Comparison of ENCODE assay signal across 17 mouse cellular contexts in the genomic region with DNA sequence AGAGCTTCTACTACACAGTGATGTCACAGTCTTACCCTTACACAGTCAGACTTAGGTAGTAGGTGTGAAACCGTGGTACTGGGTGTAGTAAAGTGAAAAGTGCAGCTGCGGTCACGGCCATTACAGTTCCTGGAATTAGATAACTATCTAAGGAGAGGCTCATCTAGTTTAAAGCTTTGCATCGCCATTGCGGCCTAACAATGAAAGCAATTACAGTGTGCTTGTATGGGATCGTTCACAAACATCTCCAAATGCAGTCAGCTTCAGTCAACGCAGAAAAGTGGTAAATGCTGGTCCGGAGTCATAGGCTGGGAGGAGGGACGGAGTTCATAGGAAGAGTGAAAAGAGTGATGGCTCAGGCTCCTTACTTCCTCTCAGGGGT.
A peak's percentile ranks its signal among the peaks of the same experiment; 100 is the strongest.
DNase-seq lines count a peak whose midpoint lies in the region; ATAC-seq lines count a peak whose summit lies in the region.
"Had no signal": no experiment of that assay in that cellular context is flagged by ENCODE, and none has a peak within 500 bp of the region (broad histone marks: within the 10 kb centered on the region; RNA-seq: fewer than 3 reads in every experiment).

No protein-coding gene starts in this region.

- no peaks in the 10 kb centered on the region for H3K36me3 ChIP-seq in hindbrain, embryonic 10.5 days
- no peaks in the 10 kb centered on the region for H3K36me3 ChIP-seq in hindbrain, embryonic 14.5 days (replicated peaks; ENCODE audit: control insufficient read depth, insufficient read depth)
- no peaks in the 10 kb centered on the region for H3K36me3 ChIP-seq in kidney, embryonic 15.5 days
- H3K36me3 ChIP-seq in midbrain, embryonic 11.5 days (ENCODE audit: control insufficient read depth, insufficient read depth, low read length): no peaks in the 10 kb centered on the region
- no peaks in the 10 kb centered on the region for H3K36me3 ChIP-seq in midbrain, embryonic 10.5 days
- H3K36me3 ChIP-seq in neural tube, embryonic 12.5 days: no peaks in the 10 kb centered on the region
- no peaks in the 10 kb centered on the region for H3K36me3 ChIP-seq in neural tube, embryonic 15.5 days
- H3K36me3 ChIP-seq: embryonic facial prominence, embryonic 13.5 days; forebrain, embryonic 12.5 days; heart, embryonic 12.5 days had no signal

- no peaks in the 10 kb centered on the region for H3K9me3 ChIP-seq in hindbrain, embryonic 10.5 days
- no peaks in the 10 kb centered on the region for H3K9me3 ChIP-seq in hindbrain, embryonic 14.5 days (ENCODE audit: control insufficient read depth, low read length)
- H3K9me3 ChIP-seq in kidney, embryonic 15.5 days (replicated peaks): no peaks in the 10 kb centered on the region
- no peaks in the 10 kb centered on the region for H3K9me3 ChIP-seq in midbrain, embryonic 11.5 days (ENCODE audit: control insufficient read depth, low read length)
- H3K9me3 ChIP-seq in midbrain, embryonic 10.5 days (replicated peaks): no peaks in the 10 kb centered on the region
- H3K9me3 ChIP-seq in neural tube, embryonic 12.5 days: no peaks in the 10 kb centered on the region
- H3K9me3 ChIP-seq in neural tube, embryonic 15.5 days (replicated peaks): no peaks in the 10 kb centered on the region
- H3K9me3 ChIP-seq: embryonic facial prominence, embryonic 13.5 days; forebrain, embryonic 12.5 days; heart, embryonic 12.5 days had no signal

- DNase-seq in hindbrain, embryonic 10.5 days (ENCODE audit: low spot score): no peak
- DNase-seq in hindbrain, embryonic 14.5 days (ENCODE audit: low spot score): no peak
- DNase-seq in kidney, adult 9 months: no peak
- DNase-seq in midbrain, embryonic 11.5 days (ENCODE audit: low spot score, missing footprints): peak; percentile 61
- no peak for DNase-seq in midbrain, embryonic 10.5 days (ENCODE audit: low spot score)
- DNase-seq: adrenal gland, postnatal 14 days; cerebellum, adult 11-12 months; cerebellum, adult 9-10 months; cerebellum, postnatal 25 days; gastrocnemius, postnatal 10 days had no signal

- H3K9ac ChIP-seq in hindbrain, embryonic 14.5 days: no peak overlapping the region
- H3K9ac ChIP-seq in kidney, embryonic 15.5 days: no peak overlapping the region
- H3K9ac ChIP-seq in midbrain, embryonic 11.5 days (ENCODE audit: low read length): no peak overlapping the region
- H3K9ac ChIP-seq in neural tube, embryonic 12.5 days: no peak overlapping the region
- H3K9ac ChIP-seq in neural tube, embryonic 15.5 days (replicated peaks): no peak overlapping the region
- H3K9ac ChIP-seq: embryonic facial prominence, embryonic 13.5 days; forebrain, embryonic 12.5 days; heart, embryonic 12.5 days had no signal

- 89% methylated on average over 9 of the region's 9 CpGs for WGBS in hindbrain, embryonic 10.5 days
- 86% methylated on average over 9 of the region's 9 CpGs for WGBS in hindbrain, embryonic 14.5 days
- WGBS in kidney, embryonic 15.5 days: 69% methylated on average over 9 of the region's 9 CpGs
- 88% methylated on average over 9 of the region's 9 CpGs for WGBS in midbrain, embryonic 11.5 days
- WGBS in midbrain, embryonic 10.5 days: 91% methylated on average over 9 of the region's 9 CpGs
- WGBS in neural tube, embryonic 12.5 days: 75% methylated on average over 9 of the region's 9 CpGs
- WGBS in neural tube, embryonic 15.5 days: 71% methylated on average over 9 of the region's 9 CpGs

- H3K27me3 ChIP-seq in hindbrain, embryonic 10.5 days (ENCODE audit: insufficient read depth, poor library complexity, severe bottlenecking): no peaks in the 10 kb centered on the region
- no peaks in the 10 kb centered on the region for H3K27me3 ChIP-seq in hindbrain, embryonic 14.5 days (ENCODE audit: control insufficient read depth, insufficient read depth, low read length)
- H3K27me3 ChIP-seq in kidney, embryonic 15.5 days: no peaks in the 10 kb centered on the region
- no peaks in the 10 kb centered on the region for H3K27me3 ChIP-seq in midbrain, embryonic 11.5 days (ENCODE audit: control insufficient read depth, insufficient read depth, low read length)
- H3K27me3 ChIP-seq in midbrain, embryonic 10.5 days (ENCODE audit: low read depth, poor library complexity, severe bottlenecking): no peaks in the 10 kb centered on the region
- H3K27me3 ChIP-seq in neural tube, embryonic 12.5 days (replicated peaks): no peaks in the 10 kb centered on the region
- H3K27me3 ChIP-seq in neural tube, embryonic 15.5 days (replicated peaks): no peaks in the 10 kb centered on the region
- H3K27me3 ChIP-seq: embryonic facial prominence, embryonic 13.5 days; forebrain, embryonic 12.5 days; heart, embryonic 12.5 days had no signal

- peaks cover 29% of the 10 kb centered on the region for H3K4me1 ChIP-seq in hindbrain, embryonic 10.5 days (replicated peaks)
- H3K4me1 ChIP-seq in hindbrain, embryonic 14.5 days (replicated peaks; ENCODE audit: control insufficient read depth, insufficient read depth, low read length): peaks cover 10% of the 10 kb centered on the region
- H3K4me1 ChIP-seq in kidney, embryonic 15.5 days: no peaks in the 10 kb centered on the region
- H3K4me1 ChIP-seq in midbrain, embryonic 11.5 days (ENCODE audit: control insufficient read depth, insufficient read depth, low read length): peaks cover 10% of the 10 kb centered on the region; the same call in 1 of the 2 replicates
- H3K4me1 ChIP-seq in midbrain, embryonic 10.5 days: peaks cover 19% of the 10 kb centered on the region
- H3K4me1 ChIP-seq in neural tube, embryonic 12.5 days: peaks cover 12% of the 10 kb centered on the region
- peaks cover 7% of the 10 kb centered on the region for H3K4me1 ChIP-seq in neural tube, embryonic 15.5 days
- H3K4me1 ChIP-seq: embryonic facial prominence, embryonic 13.5 days had no signal

- no peak for ATAC-seq in hindbrain, embryonic 14.5 days (ENCODE audit: low FRiP score)
- ATAC-seq in kidney, embryonic 15.5 days (replicated peaks; ENCODE audit: low FRiP score): peak; percentile 22; the same call in 1 of the 2 replicates
- ATAC-seq in midbrain, embryonic 11.5 days (ENCODE audit: low FRiP score): no peak
- 0 out of 2 replicates have a peak, but pooled peaks have one; percentile 8 for ATAC-seq in neural tube, embryonic 12.5 days (ENCODE audit: low FRiP score, low read depth)
- no peak for ATAC-seq in neural tube, embryonic 15.5 days (ENCODE audit: low FRiP score)
- ATAC-seq: activated CD4-positive, CD25-positive, alpha-beta regulatory T cell, adult 4 months had no signal

- H3K4me2 ChIP-seq in hindbrain, embryonic 14.5 days (replicated peaks): no peak overlapping the region
- H3K4me2 ChIP-seq in kidney, embryonic 15.5 days: no peak overlapping the region
- H3K4me2 ChIP-seq in midbrain, embryonic 11.5 days: no peak overlapping the region
- H3K4me2 ChIP-seq in neural tube, embryonic 12.5 days (replicated peaks): no peak overlapping the region
- no peak overlapping the region for H3K4me2 ChIP-seq in neural tube, embryonic 15.5 days
- H3K4me2 ChIP-seq: embryonic facial prominence, embryonic 13.5 days; forebrain, embryonic 12.5 days had no signal

- H3K4me3 ChIP-seq in hindbrain, embryonic 10.5 days: no peak overlapping the region
- no peak overlapping the region for H3K4me3 ChIP-seq in hindbrain, embryonic 14.5 days (replicated peaks; ENCODE audit: low read length)
- no peak overlapping the region for H3K4me3 ChIP-seq in kidney, embryonic 15.5 days (replicated peaks)
- H3K4me3 ChIP-seq in midbrain, embryonic 11.5 days (ENCODE audit: low read depth, low read length): no peak overlapping the region
- H3K4me3 ChIP-seq in midbrain, embryonic 10.5 days: no peak overlapping the region
- H3K4me3 ChIP-seq in neural tube, embryonic 12.5 days: no peak overlapping the region
- H3K4me3 ChIP-seq in neural tube, embryonic 15.5 days (replicated peaks): no peak overlapping the region
- H3K4me3 ChIP-seq: embryonic facial prominence, embryonic 13.5 days; forebrain, embryonic 12.5 days; heart, embryonic 12.5 days had no signal

- 0 out of 2 replicates have a peak overlapping the region, but pooled peaks have one; percentile 76 for H3K27ac ChIP-seq in hindbrain, embryonic 10.5 days
- H3K27ac ChIP-seq in hindbrain, embryonic 14.5 days: no peak overlapping the region
- H3K27ac ChIP-seq in kidney, embryonic 15.5 days: no peak overlapping the region
- no peak overlapping the region for H3K27ac ChIP-seq in midbrain, embryonic 11.5 days (ENCODE audit: low read depth, low read length)
- H3K27ac ChIP-seq in midbrain, embryonic 10.5 days (replicated peaks): no peak overlapping the region
- H3K27ac ChIP-seq in neural tube, embryonic 12.5 days: no peak overlapping the region
- H3K27ac ChIP-seq in neural tube, embryonic 15.5 days (replicated peaks): no peak overlapping the region
- H3K27ac ChIP-seq: embryonic facial prominence, embryonic 13.5 days; forebrain, embryonic 12.5 days had no signal

Comparison
In these comparisons a context has a peak if more than half of its experiments do, and no peak if none do; other contexts are left out.
1. ATAC-seq: peak in kidney, embryonic 15.5 days (single experiment) and neural tube, embryonic 12.5 days (single experiment); none in hindbrain, embryonic 14.5 days (single experiment), midbrain, embryonic 11.5 days (single experiment) and neural tube, embryonic 15.5 days (single experiment).